Mouse (Mus musculus) neural tube, embryonic 10.5 days (tissue): ENCODE measurements around the gene Prss22.
"Not testable (repeated sequence)": the region's sequence is repeated elsewhere in the genome, so short reads cannot be mapped to it uniquely, and the experiment has no call there.

Source experiments
- DNase-seq: peaks from one replicate; pipeline ENCODE4 v3.0.0-alpha.2; 2017; ENCODE audit warnings: low spot score; ENCODE audit errors: extremely low spot score

Gene Prss22

GRCm38 (mm10) chr17:23947486-23947885 lies 50.4 kb downstream of the Prss22 start:
- not testable (repeated sequence) for DNase-seq
